Mouse (Mus musculus): Measurements from ENCODE around the gene Vgll1. TPM values are rescaled to one million over a fixed set of nuclear protein-coding genes. Genes with fewer than 3 reads are reported as not detected.

Vgll1 gene
- polyA plus RNA-seq (2015; fragmentation: Nextera tagmentation; extraction: Ambion mirVana) = not detected in 2 replicates

GRCm38 (mm10) chrX:57087806-57088205 is at the start of gene Vgll1:
Vgll1 (plus strand) TSS chrX:57088106.
- H3K27me3 ChIP-seq (ENCODE audit: insufficient read depth, low read length) = no peaks in the 10 kb centered on the region

GRCm38 (mm10) chrX:57042774-57043173 is 45.1 kb upstream of the Vgll1 start, which contains the start of gene Brs3:
Brs3 (plus strand) TSS chrX:57043074.
- DNase-seq = no peak
- H3K27ac ChIP-seq (ENCODE audit: low read depth) = no peak within 1 kb of the TSS
- no peak for ATAC-seq
- TF ChIP-seq CTCF (IDR thresholded peaks at IDR 0.05; ENCODE audit: low read depth) = no peak
- no peaks in the 10 kb centered on the region for H3K9me3 ChIP-seq (ENCODE audit: low read length)
- H3K9ac ChIP-seq (replicated peaks) = no peak within 1 kb of the TSS
- H3K4me2 ChIP-seq (ENCODE audit: low read depth, low read length) = no peak within 1 kb of the TSS
- no peak within 1 kb of the TSS for H3K4me3 ChIP-seq (ENCODE audit: low read depth, low read length)
- 64% methylated on average over 5 of the region's 5 CpGs for WGBS (ENCODE audit: insufficient replicate concordance)
- H3K4me1 ChIP-seq (ENCODE audit: insufficient read depth) = no peaks in the 10 kb centered on the region
- no peaks in the 10 kb centered on the region for H3K27me3 ChIP-seq (ENCODE audit: insufficient read depth, low read length)
- H3K36me3 ChIP-seq (replicated peaks; ENCODE audit: insufficient read depth, low read length) = no peaks in the 10 kb centered on the region

More at GRCm38 (mm10) chrX:57087806-57088205, at the start of gene Vgll1:
- H3K36me3 ChIP-seq (replicated peaks; ENCODE audit: insufficient read depth, low read length) = no peaks in the 10 kb centered on the region
- H3K4me3 ChIP-seq (ENCODE audit: low read depth, low read length) = no peak within 1 kb of the TSS
- ATAC-seq = no peak
- DNase-seq = no peak
- H3K9me3 ChIP-seq (ENCODE audit: low read length) = no peaks in the 10 kb centered on the region
- no peaks in the 10 kb centered on the region for H3K4me1 ChIP-seq (ENCODE audit: insufficient read depth)
- no peak within 1 kb of the TSS for H3K27ac ChIP-seq (ENCODE audit: low read depth)
- no peak within 1 kb of the TSS for H3K4me2 ChIP-seq (ENCODE audit: low read depth, low read length)
- 80% methylated on average over 4 of the region's 4 CpGs for WGBS (ENCODE audit: insufficient replicate concordance)
- TF ChIP-seq EP300 (IDR thresholded peaks at IDR 0.05; ENCODE audit: low read depth) = no peak
- no peak for TF ChIP-seq CTCF (IDR thresholded peaks at IDR 0.05; ENCODE audit: low read depth)
- no peak within 1 kb of the TSS for H3K9ac ChIP-seq (replicated peaks)

DNA sequence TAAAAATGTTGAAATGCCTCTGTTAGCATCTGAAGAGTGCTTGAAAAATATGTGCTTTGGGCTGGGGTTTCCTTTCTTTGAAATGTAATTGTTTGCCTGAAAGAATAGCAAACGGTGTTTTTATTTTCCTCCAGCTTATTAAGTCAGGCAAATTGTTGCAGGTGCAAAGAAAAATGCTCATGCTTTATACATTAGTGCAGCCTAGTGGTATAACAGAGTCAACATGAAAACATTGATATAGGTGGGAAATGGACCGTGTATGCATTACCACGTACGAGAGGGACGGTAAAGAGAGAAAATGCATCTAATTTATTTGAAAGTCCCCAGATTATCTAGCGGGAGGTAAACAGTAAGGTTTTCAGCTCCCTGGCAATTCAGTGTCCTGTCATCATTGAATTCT is 44.0 kb upstream of the Vgll1 start:
- Histone ChIP-seq H3K4me3 (ENCODE audit: low read depth, low read length) (no peak overlapping the region), H3K9me3 (ENCODE audit: low read length) (no peaks in the 10 kb centered on the region), H3K36me3 (replicated peaks; ENCODE audit: insufficient read depth, low read length) (no peaks in the 10 kb centered on the region), H3K4me2 (ENCODE audit: low read depth, low read length) (no peak overlapping the region), H3K4me1 (ENCODE audit: insufficient read depth) (no peaks in the 10 kb centered on the region), H3K27ac (ENCODE audit: low read depth) (no peak overlapping the region), H3K27me3 (ENCODE audit: insufficient read depth, low read length) (no peaks in the 10 kb centered on the region), H3K9ac (replicated peaks) (no peak overlapping the region)
- ATAC-seq = no peak
- 77% methylated on average over 6 of the region's 6 CpGs for WGBS (ENCODE audit: insufficient replicate concordance)
- DNase-seq = no peak
- TF ChIP-seq EP300 (IDR thresholded peaks at IDR 0.05; ENCODE audit: low read depth) (no peak), CTCF (IDR thresholded peaks at IDR 0.05; ENCODE audit: low read depth) (no peak)

- ATAC-seq = peak; percentile 20
- 17% methylated on average over 4 of the region's 4 CpGs for WGBS (ENCODE audit: insufficient replicate concordance)
- 0 out of 2 replicates have a peak overlapping the region, but pooled peaks have one; percentile 95 for H3K27ac ChIP-seq (ENCODE audit: low read depth)
Observed at GRCm38 (mm10) chrX:57052848-57053173, 35.1 kb upstream of the Vgll1 start.

GRCm38 (mm10) chrX:57053174-57053992 is 34.5 kb upstream of the Vgll1 start, which contains the start of gene Htatsf1:
Htatsf1 (plus strand) TSS chrX:57053583.
- Histone ChIP-seq H3K9ac (replicated peaks) (peak within 1 kb of the TSS; percentile 75), H3K27me3 (ENCODE audit: insufficient read depth, low read length) (no peaks in the 10 kb centered on the region), H3K27ac (ENCODE audit: low read depth) (peak within 1 kb of the TSS; percentile 95), H3K9me3 (ENCODE audit: low read length) (no peaks in the 10 kb centered on the region), H3K4me2 (ENCODE audit: low read depth, low read length) (peak within 1 kb of the TSS; percentile 77), H3K36me3 (replicated peaks; ENCODE audit: insufficient read depth, low read length) (no peaks in the 10 kb centered on the region; the same call in 1 of the 2 replicates), H3K4me3 (ENCODE audit: low read depth, low read length) (peak within 1 kb of the TSS; percentile 55), H3K4me1 (ENCODE audit: insufficient read depth) (no peaks in the 10 kb centered on the region)
- WGBS (ENCODE audit: insufficient replicate concordance) = 15% methylated on average over 60 of the region's 85 CpGs
- peak; percentile 85 for DNase-seq
- peak; percentile 96 for ATAC-seq
- TF ChIP-seq EP300 (IDR thresholded peaks at IDR 0.05; ENCODE audit: low read depth) (no peak), CTCF (IDR thresholded peaks at IDR 0.05; ENCODE audit: low read depth) (0 out of 2 replicates have a peak, but pooled peaks have one; percentile 0)

More at GRCm38 (mm10) chrX:57052848-57053173, 35.1 kb upstream of the Vgll1 start:
- Histone ChIP-seq H3K4me2 (ENCODE audit: low read depth, low read length) (peak overlapping the region; percentile 77), H3K27me3 (ENCODE audit: insufficient read depth, low read length) (no peaks in the 10 kb centered on the region), H3K4me3 (ENCODE audit: low read depth, low read length) (peak overlapping the region; percentile 55), H3K36me3 (replicated peaks; ENCODE audit: insufficient read depth, low read length) (no peaks in the 10 kb centered on the region; the same call in 1 of the 2 replicates), H3K9me3 (ENCODE audit: low read length) (no peaks in the 10 kb centered on the region), H3K4me1 (ENCODE audit: insufficient read depth) (no peaks in the 10 kb centered on the region), H3K9ac (replicated peaks) (peak overlapping the region; percentile 75; the same call in 1 of the 2 replicates)
- TF ChIP-seq EP300 (IDR thresholded peaks at IDR 0.05; ENCODE audit: low read depth) (no peak), CTCF (IDR thresholded peaks at IDR 0.05; ENCODE audit: low read depth) (no peak)
- no peak for DNase-seq

DNA sequence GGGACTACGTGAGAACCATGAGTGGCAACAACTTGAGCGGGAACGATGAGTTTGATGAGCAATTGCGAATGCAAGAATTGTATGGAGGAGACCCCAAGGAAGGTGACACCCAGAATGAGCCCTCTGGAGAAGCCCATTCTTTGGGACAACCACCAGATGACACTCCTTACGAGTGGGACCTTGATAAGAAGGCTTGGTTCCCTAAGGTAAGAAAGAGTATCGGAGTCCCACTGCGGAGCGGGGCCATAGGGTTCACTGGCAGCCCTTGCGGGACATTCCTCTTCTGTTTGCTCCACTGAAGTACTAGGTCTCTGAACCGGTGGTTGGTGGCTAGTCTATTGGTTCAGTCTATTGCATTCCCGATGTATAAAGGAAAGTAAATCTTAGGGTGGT is 33.9 kb upstream of the Vgll1 start:
- Histone ChIP-seq H3K9ac (replicated peaks) (peak overlapping the region; percentile 75), H3K4me3 (ENCODE audit: low read depth, low read length) (peak overlapping the region; percentile 55), H3K4me2 (ENCODE audit: low read depth, low read length) (peak overlapping the region; percentile 77), H3K27ac (ENCODE audit: low read depth) (peak overlapping the region; percentile 95), H3K27me3 (ENCODE audit: insufficient read depth, low read length) (no peaks in the 10 kb centered on the region), H3K36me3 (replicated peaks; ENCODE audit: insufficient read depth, low read length) (no peaks in the 10 kb centered on the region; the same call in 1 of the 2 replicates), H3K9me3 (ENCODE audit: low read length) (no peaks in the 10 kb centered on the region), H3K4me1 (ENCODE audit: insufficient read depth) (no peaks in the 10 kb centered on the region)
- TF ChIP-seq CTCF (IDR thresholded peaks at IDR 0.05; ENCODE audit: low read depth) (no peak), EP300 (IDR thresholded peaks at IDR 0.05; ENCODE audit: low read depth) (no peak)
- no peak for DNase-seq
- 25% methylated on average over 11 of the region's 11 CpGs for WGBS (ENCODE audit: insufficient replicate concordance)
- peak; percentile 6; the same call in 1 of the 2 replicates for ATAC-seq

Data from liver, postnatal 0 days (tissue).